Mouse (Mus musculus) left cerebral cortex, adult 2 months (tissue): ENCODE results near the gene Eef1akmt1. TPM values are rescaled to one million over a fixed set of nuclear protein-coding genes. Genes with fewer than 3 reads are reported as not detected.

Experiments
- DNase-seq, 2 experiments: peaks; one replicate each; pipeline ENCODE4 v3.0.0; 2021 to 2022; ENCODE audit warnings: low spot score in 2 of 2, mixed read lengths in 1 of 2; ENCODE audit errors: extremely low spot score in 1 of 2
- H3K27ac ChIP-seq: fragments of 200-600 bp; 2 replicates; pipeline ENCODE4 v1.8.1; 2022
- H3K4me3 ChIP-seq: fragments of 200-600 bp; 2 replicates; pipeline ENCODE4 v1.8.1; 2022
- CTCF ChIP-seq: fragments of 200-600 bp; IDR thresholded peaks from 2 replicates; pipeline ENCODE4 v1.8.1; 2022; ENCODE audit warnings: antibody characterized with exemption, mild to moderate bottlenecking, moderate library complexity
- intact Hi-C: fragments of 180-260 bp; cut with DNase I; formaldehyde crosslinking; loops from one replicate; pipeline ENCODE4 v1.15.1; 2025
- total RNA-seq, 2 experiments: library from RNA; stranded (reverse); gene quantifications; 2 replicates each; pipeline ENCODE4 v1.2.3; 2021

Gene Eef1akmt1
- total RNA-seq, 2 experiments from 2014 or later = 30.7 to 38.0 TPM

DNA sequence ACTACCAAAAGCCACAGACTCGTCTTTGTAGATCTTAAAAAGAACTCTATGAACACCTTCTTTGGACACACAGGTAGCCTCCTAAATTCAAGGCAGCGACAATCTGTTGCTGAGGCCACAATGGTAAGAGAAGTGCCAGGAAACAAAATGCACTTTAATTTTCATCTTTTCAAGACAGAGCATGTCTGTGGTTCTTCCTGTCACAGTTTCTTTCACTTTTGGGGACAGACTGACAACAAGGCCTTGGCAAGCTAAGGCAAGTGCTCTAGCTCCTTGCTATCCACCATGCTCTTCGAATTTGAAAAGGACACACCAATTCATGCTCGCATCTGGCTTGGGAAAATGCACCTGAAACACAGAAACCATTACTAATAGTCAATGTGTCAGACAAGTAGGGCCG, 21.9 kb upstream of the Eef1akmt1 start:
- Histone ChIP-seq H3K27ac (no peak overlapping the region), H3K4me3 (no peak overlapping the region)
- DNase-seq = no peak
- intact Hi-C loops = no loop called here
- no peak for TF ChIP-seq CTCF

DNA sequence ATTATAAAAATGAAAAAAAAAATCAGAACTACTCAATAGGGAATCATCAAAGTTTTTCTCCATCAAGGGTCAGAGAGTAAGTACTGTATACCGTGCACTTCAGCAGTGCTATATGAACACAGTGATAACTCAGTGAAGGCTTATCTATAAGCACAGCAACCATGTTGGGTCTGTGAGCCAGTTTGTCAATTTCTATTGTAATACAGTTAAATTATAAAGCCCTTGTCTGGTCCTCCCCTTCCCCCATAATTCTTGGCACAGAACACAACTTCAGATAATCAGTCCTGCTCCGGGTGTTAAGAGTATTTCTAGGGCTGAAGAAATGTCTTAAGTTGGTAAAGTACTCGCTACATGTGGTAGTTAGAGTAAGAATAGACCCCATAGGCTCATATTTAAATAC, 20.4 kb upstream of the Eef1akmt1 start:
- Histone ChIP-seq H3K4me3 (no peak overlapping the region), H3K27ac (no peak overlapping the region)
- DNase-seq = no peak
- intact Hi-C loops = no loop called here
- no peak for TF ChIP-seq CTCF

DNA sequence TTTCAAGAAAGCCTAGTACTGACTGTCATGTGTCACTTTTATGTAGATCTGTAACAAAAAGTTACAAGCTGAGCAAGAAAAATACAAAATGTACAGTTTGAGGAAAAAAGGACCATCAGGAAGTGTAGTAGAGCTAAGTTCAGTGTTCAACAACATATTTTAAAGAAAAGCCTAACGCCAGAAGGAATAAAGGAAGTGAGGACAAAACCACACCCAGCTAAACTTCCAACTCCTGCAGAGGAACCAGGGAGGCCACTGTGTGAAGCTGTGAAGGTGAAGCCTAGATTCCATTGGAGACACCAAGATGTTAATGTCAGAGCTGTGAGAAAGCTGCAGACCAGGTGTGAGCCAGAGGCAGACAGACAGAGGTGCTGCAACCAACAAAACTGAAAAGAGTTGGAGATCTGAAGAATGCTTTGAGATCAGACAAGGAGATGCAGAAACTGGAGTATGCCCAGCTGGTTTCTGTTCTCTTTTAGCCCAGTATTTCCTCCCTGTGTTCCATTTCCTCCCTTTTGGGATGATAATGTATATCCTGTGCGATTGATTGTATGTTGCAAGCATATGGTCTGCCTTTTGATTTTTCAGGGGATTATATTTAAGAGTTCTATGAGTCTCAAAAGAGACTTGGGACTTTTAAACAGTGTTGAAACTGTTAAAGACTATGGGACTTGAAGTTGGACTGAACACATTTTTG, 5.1 kb upstream of the Eef1akmt1 start:
- no peak for DNase-seq
- Histone ChIP-seq H3K27ac (no peak overlapping the region), H3K4me3 (no peak overlapping the region)
- intact Hi-C loops = no loop called here
- no peak for TF ChIP-seq CTCF

DNA sequence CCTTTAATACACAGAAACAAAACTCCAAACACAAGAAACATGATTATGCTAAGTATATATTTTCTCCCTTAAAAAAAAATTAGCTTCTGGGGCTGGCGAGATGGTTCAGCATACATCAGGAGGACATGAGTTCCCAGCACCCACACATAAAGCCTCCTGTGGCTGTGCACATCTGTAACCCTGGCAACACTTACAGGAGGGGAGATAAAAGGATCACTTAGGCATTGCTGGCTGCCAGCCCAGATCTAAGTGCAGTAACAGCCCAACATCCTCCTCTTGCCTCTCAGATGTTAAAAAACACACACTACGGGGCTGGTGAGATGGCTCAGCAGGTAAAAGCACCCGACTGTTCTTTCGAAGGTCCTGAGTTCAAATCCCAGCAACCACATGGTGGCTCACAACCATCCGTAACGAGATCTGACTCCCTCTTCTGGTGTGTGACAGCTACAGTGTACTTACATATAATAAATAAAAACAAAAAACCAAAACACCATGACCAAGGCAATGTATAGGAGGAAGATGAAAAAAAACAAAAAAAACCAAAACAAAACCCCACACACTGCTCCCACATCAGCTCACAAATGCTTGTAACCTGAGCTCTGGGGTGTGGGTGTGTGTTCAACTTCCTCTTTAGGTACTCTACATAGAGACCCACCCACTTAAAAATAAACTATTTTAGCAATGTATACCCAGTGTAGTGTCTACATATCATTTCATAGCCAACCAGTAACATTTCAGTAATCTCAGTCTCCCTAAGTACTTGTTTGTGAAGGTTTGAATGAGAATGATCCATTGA, 3.6 kb upstream of the Eef1akmt1 start:
- H3K27ac ChIP-seq = no peak overlapping the region
- H3K4me3 ChIP-seq = no peak overlapping the region
- no peak for DNase-seq
- TF ChIP-seq CTCF = no peak
- intact Hi-C loops = no loop called here

DNA sequence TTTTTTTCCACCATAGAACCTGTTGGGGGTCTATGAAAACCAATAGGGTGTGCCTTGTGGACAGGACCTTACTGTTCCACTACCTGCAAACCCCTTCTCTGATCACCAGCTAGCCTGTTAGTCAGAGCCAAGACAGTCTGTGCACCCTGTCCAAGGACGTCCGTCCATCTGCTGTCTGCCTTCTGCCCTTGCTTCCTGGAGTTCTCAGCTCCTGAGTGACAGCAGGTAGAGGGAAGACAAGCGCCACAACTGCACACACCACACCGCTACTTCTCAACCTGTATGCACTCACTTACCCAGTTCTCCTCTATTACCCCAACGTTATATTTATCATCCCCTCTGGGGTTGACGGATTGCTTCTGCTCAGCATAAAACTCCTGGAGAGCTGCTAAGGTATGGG, 5.8 kb downstream of the Eef1akmt1 start:
- H3K4me3 ChIP-seq = no peak overlapping the region
- no peak overlapping the region for H3K27ac ChIP-seq
- intact Hi-C loops = no loop called here
- no peak for TF ChIP-seq CTCF
- DNase-seq = no peak

DNA sequence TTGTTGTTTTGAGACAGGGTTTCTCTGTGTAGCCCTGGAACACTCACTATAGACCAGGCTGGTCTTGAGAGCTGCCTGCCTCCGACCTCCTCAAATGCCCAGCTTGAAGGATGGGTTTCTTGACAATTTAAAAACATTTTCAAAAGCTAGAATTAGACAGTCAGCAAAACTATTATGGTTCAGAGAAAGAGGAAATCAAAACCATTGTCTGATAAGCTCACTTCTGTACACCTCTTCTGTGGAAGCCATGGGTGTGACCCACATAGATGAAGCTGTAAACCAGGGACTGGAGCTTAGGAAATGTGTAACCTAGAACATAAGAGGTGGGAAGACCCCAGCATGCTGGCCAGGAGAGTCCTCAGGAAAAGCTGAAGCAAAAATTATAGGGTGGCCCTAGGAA, 14.5 kb downstream of the Eef1akmt1 start:
- H3K27ac ChIP-seq = no peak overlapping the region
- no peak overlapping the region for H3K4me3 ChIP-seq
- TF ChIP-seq CTCF = no peak
- intact Hi-C loops = no loop called here
- DNase-seq = no peak

DNA sequence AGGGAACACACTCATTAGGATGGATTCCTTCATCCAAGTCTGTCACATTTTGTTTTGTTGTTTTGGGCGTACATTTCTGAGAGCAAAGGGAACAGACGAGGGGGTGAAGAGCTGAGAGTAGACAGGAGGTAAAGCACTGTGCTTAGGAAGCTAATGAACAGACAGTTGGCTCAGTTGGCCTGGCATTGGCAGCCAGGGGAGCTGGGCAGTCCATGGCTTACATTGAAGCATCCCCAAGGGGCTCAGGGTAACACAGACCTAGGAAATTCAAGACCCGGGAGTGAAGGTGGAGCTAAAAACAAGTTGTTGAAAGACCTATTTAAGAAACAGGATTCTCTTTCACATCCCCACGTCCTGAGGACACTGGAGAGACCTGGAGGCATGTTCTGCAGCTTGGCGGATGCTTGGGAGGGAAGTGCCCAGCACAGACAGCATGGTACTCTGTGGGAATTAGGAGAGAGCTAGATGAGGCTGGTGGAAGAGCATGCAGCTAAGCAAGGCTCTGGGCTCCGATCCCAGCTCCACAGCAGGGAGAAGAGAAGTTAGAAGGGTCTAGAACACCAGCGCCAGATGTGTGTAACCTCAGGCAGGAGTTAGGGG, 15.8 kb downstream of the Eef1akmt1 start:
- intact Hi-C loops = no loop called here
- H3K4me3 ChIP-seq = no peak overlapping the region
- no peak for DNase-seq
- no peak for TF ChIP-seq CTCF
- no peak overlapping the region for H3K27ac ChIP-seq

DNA sequence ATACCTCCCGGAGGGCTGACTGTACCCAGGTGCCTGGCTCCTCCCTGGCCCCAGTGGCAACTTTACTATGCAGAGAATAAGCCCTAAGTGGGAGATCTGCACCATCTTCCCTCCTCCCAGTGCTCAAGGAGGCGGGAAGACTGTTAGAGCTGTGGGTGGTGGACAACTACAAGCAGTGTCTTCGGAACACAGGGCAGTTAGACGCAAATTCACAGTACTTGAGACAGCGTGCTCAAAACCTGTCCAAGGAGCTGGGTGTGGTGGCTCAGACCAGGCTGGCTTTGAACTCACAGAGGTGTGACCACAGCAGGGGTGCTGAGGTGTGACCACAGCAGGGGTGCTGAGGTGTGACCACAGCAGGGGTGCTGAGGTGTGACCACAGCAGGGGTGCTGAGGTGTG, 17.0 kb downstream of the Eef1akmt1 start:
- intact Hi-C loops = no loop called here
- Histone ChIP-seq H3K4me3 (no peak overlapping the region), H3K27ac (no peak overlapping the region)
- DNase-seq = no peak
- no peak for TF ChIP-seq CTCF

DNA sequence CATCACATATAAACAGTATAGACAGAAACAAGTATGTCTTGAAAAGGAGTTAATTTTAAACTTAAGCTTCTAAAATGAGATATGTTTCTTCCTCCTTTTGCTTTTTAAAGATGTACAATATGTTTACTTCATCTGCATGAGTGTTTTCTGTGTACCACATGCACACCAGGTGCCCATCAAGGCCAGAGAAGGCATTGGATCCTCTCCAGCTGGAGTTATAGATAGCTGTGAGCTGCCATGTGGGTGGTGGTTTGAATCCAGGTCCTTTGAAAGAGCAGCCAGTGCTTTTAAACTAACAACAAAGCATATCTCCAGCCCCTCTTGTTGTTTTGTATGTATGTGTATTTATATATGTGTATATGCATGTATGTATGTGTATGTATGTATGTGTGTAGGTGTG, 18.5 kb downstream of the Eef1akmt1 start:
- intact Hi-C loops = no loop called here
- DNase-seq = no peak
- no peak overlapping the region for H3K4me3 ChIP-seq
- no peak for TF ChIP-seq CTCF
- H3K27ac ChIP-seq = no peak overlapping the region

DNA sequence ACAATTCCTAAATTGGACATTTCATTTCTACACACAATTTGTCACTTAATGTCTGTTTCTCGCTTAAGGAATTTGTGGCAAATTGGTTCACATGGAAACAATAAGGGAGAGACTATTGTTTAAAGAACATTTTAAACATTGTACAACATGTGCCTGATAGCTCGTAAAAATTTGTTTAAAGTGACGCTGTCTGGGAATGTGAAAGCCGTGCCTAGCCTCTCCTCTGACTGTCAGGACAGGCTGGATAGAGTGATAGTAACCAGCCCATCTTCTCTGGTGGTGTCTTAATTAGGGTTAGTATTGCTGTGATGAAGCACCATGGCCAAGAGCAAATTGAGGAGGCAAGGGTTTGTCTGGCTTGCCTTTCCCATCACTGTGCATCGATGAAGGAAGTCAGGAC, 24.4 kb downstream of the Eef1akmt1 start:
- Histone ChIP-seq H3K4me3 (no peak overlapping the region), H3K27ac (no peak overlapping the region)
- no peak for DNase-seq
- no peak for TF ChIP-seq CTCF
- intact Hi-C loops = no loop called here

DNA sequence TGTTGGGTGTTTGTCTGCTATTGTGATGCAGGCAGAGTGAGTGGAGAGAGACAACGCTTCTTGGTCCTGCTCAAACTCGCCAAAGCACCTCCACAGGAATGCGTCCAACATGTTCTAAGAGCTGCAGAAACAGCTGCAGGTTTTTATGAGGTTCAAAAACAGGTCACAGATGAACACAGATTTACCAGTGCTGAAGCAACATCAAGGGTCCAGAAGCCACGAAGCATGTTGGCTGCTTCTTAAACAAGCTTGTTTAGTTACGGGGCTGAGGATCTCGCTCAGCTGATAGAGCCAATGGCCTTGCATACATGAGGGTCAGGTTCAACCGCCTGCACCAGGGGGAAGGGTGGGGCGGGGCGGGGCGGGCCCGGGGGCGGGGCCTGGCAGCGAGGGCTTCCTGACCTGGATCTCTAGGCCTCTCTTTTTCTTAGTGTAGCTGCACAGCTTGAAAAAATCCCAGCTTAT, 24.8 kb downstream of the Eef1akmt1 start:
- Histone ChIP-seq H3K4me3 (no peak overlapping the region), H3K27ac (no peak overlapping the region)
- intact Hi-C loops = no loop called here
- DNase-seq = no peak
- TF ChIP-seq CTCF = no peak

DNA sequence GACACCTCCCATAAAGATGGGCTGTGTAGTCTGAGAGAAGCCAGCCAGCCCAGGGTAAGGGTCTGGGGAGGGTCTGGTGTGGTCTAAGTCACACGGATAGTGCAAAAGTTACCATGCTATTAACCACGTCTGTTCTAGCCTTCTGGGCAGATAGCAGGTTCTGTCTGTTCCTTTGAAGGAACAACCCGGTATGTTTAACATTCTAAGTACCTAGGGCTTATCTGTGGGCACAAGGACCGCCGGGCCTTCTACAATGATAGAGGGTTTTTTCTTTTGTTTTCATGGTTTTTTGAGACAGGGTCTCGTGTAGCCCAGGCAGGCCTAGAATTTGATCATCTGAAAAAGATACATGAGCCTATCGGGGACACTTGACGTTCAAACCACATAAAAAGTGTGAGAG, 25.3 kb downstream of the Eef1akmt1 start:
- no peak for TF ChIP-seq CTCF
- DNase-seq = no peak

DNA sequence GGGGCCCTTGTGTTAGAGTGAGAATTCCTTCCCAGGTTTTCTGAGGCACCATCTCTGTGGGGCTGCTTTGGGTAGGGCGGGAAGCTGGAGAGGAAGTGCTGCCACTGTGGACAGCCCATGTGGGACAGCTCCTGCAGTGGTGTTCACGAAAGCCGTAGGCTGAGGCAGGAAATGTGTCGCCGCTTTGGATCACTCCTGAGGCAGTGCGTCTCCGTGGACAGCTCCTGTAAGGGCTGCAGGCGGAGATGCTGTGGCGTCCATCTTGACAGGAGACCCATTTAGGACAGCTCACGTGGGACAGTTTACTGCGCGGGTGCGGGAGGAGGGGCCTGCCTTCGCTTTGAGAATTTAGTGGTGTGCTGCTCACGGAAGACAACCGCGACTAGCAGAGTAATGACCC, 25.9 kb downstream of the Eef1akmt1 start:
- intact Hi-C loops = no loop called here
- TF ChIP-seq CTCF = no peak
- Histone ChIP-seq H3K27ac (no peak overlapping the region), H3K4me3 (no peak overlapping the region)
- DNase-seq = no peak

More for the DNA sequence above, 25.3 kb downstream of the Eef1akmt1 start:
- Histone ChIP-seq H3K27ac (no peak overlapping the region), H3K4me3 (no peak overlapping the region)
- intact Hi-C loops = no loop called here
